Mouse (Mus musculus): Measurements from ENCODE around the gene Umad1.
"Not testable (repeated sequence)": the region's sequence is repeated elsewhere in the genome, so short reads cannot be mapped to it uniquely, and the experiment has no call there.

Umad1 gene

DNA sequence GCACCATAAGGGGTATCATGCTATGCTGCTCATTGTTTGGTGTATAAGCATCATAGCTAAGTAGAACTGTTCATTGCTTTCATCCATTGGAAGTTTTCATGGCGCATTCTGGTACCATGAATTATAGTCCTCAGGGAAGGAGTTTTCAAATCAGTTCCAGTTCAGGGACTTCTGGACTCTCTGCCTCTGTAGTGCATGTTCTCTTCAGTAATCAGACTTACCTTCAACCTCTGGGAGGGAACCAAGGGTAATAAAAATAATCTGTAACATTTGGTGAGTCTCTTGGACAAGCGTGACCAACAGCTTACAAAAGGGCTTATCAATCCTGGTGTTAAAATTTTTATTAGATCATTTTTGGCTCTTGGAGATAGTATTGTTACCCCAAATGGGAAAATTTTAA, 60.5 kb downstream of the Umad1 start:
- no peak for DNase-seq

DNA sequence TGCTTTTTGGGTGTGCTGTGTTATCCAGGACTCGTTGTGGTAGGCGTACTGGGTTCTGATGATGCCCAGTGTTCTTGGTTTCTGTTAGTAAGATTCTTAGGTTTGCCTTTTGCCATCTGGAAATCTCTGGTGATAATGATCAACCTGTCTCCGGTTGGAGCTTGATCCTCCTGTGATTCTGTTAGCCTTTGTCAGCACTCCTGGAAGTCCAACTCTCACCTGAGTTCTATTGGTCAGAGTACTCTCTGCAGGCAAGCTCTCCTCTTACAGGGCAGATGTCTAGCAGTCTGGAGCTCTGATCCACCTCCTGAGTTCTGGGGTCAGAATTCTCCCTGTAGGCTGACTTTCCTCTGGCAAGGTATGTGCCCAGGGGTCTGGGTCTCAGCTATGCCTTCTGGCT, 72.4 kb downstream of the Umad1 start:
- DNase-seq: not testable (repeated sequence)

DNA sequence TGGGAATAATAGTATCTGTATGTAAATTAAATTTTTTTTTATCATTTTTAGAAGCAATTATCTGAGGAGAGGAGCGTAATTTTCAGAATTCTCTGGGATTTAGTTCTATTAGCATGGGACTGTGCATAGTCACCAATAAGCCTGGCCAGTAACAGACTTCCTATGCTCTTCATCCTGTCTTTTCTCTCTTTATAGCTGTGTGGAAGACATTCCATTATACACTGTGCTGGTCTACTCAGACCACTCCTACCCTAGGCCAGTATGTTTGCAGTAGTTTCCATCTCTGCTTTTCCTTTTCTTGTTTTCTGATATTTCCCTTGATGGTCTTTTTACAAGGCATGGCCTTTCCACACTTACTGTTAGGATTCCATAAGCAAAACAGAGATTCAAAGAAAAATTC, 74.3 kb downstream of the Umad1 start:
- DNase-seq: no peak

DNA sequence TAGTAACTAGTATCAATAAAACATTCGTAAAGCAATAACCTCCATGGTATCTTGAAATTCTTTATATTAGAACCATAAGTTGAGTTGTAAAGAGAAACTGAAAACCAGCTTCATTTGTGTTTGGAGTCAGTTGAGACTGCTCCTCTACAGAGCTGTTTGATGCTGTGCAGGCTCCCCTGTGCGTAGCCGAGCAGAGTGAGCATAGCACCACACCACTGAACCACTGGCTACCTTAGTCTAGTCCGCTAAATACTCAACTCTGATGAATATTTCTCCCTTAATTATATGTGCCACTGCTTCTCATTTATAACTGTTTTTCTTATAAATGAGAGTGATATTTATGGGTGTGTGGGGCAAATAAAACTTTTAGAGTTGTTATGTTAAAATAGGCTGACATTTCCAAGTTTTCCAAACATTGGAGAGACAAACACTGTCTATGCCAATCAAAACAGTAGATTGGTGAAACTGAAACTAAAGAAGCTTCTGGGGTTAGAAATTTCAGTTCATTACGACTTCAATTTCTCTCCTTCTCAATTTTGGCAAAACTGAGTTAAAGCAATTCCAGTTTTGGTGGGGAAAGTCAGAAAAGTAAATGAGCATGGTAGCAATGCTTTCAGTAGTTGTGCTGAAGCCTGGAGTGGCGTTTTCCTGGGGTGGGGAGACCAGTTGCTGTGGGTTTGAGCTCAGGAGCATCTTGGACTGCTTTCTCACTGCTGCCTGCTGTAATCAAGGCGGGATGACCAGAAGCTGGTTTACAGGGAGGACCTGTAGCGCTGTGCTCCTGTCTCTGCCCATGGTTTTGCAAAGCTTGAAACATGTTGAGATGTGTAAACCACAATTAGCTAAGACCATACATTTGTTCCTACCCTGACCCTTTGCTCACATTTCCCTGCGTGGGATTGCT, 77.7 kb downstream of the Umad1 start:
- no peak for DNase-seq

DNA sequence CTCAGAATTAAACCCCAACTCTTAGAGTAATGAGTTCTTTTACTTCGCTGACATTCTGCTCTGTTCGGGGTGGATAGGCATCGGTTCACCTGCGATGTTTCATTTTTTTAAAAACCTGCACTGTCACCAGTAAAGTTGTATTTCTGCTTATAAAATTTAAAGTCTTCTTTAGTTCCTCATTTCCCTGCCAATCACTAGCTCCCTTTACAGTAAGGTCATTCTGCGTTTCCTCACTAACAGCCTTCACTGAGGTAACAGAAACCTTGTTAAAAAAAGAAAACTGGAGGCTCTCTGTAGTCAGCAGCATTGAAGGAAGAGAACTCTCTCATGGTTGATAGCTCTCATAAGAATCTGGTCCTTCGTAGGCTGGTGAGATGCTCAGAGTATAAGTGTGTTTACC, 80.4 kb downstream of the Umad1 start:
- no peak for DNase-seq

DNA sequence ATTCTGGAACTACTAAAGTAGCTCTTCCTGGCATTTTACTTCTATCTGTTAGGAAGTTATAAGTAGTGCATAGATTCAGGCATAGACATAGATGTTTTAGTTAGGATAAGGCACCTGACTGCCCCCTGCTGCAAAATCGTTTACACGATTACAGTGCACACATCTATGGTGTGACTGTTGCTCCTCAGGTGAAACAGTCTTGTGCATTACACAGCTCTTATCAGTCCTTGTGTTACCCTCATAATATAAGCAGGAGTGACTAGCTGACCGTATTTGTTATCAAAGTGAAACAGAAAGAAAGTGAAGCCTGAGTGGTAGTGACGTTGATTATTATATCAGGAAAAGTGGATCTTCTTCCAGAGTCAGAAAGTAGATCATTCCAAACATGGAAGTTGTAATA, 84.2 kb downstream of the Umad1 start:
- DNase-seq: no peak

DNA sequence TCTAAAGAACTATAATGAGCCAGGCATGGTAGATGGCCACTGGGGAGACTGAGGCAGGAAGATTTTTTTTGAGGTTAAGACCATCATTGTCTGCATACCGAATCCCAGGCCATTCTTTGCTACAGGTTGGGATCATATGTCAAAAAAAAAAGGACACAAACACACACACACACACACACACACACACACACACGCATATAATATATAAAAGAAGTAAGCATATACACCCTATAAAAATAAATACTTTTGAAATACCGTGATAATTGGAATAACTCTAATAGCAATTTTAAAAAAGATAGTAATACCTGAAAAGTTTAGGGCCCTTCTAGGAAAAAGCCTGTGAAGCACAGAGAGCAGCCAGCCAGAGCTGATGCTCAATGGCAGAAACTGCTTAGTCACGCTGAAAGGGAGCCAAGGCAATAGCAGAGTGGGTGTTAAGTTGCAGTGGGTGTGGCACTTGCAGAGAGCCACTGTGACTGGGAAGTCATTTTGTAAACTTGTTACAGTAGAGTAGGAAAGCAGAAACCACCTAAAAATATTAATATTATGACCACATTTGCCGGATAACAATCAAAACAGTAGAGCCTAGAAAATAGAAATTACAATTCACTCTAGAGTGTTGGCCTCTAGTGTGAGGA, 86.2 kb downstream of the Umad1 start:
- DNase-seq: peak; percentile 54 to 67

DNA sequence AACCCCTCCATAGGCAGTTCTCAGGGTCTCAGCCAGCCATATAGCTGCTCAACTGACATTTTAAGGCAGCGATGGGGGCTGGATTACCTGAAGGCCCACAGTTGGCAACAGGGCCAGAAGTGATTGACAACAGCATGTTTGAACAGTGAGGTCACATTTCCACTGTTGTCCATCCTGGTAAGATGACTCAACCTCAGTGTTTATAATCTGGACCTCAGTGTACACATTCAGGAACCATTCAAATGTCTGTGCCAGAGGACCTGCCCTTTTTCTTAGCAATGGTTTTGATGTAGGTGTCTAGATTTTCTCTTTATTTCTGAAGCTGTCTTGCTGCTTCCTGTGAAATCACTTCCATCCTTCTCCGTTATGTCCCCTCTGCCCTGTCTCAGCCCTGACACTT, 88.1 kb downstream of the Umad1 start:
- no peak for DNase-seq

DNA sequence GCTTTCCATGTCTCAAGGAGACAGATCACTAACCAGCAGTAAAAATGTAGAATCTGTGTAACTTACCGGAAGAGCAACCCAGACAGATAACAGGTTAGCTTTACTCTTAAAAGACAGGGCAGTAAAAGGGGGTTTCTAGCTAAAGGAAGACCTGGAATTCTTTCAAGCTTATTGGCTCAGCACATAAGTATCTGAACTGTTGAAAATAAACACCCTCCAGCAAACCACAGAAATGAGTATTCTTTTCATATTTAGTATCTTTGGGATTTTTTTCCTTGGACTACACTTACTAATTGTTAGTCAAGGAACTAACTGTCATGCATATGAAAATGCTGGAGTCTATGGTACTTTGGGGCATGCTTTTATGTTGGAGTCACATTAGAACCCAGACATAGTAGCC, 89.3 kb downstream of the Umad1 start:
- no peak for DNase-seq

DNA sequence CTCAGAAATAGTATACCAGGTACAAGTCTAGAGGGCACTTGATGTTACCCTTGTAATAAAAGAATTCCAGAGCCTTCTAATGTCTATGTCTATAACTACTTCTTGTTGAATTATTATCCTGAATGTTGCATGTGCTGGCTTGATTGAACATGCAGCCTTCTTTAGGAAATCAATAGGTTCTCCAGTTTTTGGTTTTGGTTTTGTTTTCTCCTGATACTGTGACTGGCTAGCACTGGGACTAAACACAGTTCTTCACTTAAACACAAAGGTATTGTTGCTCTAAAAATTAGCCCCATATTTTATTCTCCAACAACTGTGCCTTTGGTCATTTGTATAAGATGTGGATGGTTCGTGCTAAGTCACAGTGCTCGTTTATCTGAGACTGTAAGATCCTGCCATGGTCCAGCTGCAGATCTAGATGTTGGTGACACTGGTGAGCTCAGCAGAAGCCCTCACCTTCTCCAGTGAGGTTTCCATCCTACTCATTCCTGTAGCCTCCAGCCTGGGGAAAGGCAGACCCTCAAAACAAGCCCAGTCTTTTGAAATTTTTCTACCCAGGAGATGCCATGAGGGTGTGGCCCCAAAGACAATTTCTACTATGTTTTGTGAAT, 90.1 kb downstream of the Umad1 start:
- no peak for DNase-seq

DNA sequence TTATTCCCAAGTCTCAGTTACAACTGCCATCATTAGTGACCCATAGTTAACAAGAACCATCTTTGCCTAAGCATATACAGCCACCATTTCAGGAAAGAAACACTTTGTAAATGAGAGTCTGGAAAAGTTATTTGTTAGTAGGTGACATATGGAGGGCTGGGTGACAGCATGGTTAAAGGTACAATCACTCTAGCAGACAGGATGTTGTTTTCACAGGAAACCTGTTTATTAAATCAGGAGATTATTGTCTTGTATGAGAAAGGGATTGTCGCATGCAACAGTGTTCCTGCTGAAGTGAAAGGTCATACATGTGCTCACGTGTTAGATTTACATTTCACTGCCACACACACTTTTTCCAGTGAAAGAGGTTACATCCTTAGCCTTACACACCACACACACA, 92.4 kb downstream of the Umad1 start:
- DNase-seq: no peak

DNA sequence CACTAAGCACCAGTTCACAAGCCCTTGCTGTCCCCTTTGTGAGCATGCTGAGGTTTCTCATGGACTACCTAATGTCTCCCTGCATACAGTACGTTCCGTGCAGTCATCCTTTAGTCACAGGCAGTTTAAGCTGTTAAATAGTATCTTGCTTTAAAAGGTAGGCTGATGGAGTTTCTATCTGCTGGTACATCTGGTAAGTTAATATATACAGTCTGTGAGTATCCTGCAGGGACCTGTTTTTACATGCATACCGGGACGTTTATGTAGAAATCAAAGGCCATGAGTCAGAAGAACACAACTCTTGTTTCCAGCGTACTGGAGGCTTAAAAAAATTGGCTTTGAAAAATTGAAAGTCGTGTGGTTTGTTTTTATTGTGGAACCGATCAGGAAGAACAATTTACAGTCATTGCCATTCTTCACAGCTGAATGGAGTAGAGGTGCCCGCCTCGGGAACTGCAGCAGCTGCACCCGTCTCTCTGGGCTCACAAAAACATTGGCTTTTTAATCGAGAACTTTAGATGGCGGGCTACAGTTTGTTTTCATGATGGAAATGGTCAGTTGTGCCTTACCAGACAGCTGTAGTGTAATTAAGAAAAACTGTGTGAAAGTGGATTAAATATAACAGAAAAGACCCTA, 93.6 kb downstream of the Umad1 start:
- no peak for DNase-seq

DNA sequence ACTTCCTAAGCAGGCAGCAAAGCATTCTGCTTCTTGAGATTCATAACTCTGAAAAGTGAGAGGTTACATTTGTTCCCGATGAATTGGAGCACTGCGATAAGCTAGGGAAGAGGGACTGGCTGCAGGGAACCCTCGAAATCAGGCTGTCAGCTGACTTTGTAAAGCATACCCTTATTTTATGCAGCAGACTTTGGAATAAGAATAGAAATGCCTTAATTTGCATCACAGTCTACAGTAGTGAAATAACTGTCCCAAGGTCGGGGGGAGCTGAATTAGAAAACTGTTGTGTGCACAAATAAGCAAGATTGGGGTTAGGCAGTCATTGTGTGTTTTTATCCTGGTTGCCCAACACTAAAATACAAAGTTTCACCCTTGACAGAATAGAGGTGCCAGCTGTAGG, 94.4 kb downstream of the Umad1 start:
- no peak for DNase-seq

DNA sequence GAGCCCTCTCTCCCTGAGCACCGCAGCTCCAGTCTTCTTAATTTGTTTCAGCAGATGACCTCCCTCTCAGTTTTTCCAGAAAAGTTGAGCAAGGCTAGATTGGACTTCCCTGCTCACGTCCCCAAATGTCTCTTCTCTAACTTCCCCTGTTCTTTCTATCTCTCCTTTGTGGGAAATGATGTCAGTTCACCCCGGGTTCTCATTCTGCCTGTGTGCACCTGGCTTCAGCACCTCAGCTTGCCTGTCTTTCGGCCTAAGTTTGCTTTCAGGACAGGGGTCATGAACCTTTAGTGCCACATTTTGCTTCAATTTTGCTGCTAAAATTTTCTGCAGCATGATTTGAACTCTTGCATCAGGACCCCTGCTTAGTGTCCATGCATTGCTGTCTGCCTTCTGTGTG, 95.8 kb downstream of the Umad1 start:
- DNase-seq: no peak

DNA sequence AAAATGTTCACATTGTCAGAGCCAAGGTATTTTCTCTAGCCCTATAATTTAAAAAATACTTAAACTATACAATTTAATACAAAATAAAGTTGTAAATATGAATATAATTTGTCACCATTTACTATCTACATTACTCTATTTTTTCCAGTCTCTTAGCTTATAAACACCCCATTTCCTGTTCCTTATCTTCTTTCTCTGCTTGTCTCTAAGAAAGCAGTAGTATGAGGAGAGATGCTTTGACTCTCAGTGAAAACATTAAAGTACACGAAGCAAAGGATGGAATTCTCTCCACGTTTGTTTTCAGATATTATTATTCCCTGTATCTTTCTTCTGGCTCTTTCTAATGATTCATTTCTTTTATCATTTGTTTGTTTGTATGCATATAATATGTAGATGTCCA, 99.1 kb downstream of the Umad1 start:
- no peak for DNase-seq

DNA sequence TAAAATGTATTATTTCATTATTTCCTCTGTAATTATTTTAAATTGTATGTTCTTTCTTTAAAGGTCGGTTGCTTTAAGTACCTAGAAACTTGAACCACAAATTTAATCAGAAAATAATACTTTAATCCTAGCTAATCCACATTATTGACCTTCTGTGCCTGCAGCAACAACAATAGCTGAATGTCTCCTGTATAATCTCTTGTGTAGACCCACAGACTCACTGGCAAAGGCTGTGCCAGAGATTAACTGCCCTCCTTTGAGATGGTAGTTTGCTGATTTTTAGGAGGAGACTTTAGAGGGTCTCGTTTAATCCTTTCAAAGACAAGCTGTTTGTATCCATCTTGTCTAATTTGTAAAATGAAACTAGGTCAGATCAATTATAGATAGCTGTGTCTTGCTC, 99.7 kb downstream of the Umad1 start:
- DNase-seq: no peak

DNA sequence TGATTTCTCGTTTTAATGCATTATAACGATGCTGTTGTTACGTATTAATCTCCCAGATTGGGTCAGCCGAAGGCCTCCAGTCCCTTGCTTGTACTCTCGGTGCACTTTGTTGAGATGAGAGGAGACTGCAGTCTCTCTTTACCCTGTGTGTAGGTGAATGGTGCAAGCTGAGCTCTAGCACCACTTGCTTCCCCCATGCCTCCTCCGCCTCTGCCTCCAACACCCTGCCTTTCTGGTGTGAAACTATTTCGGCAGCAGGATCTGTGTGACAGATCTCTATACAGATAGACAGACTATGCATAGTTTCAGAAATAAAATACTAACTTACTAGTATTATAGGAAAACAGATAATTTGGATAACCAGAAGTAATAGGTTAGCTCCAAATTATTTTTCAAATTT, 101.7 kb downstream of the Umad1 start:
- no peak for DNase-seq

DNA sequence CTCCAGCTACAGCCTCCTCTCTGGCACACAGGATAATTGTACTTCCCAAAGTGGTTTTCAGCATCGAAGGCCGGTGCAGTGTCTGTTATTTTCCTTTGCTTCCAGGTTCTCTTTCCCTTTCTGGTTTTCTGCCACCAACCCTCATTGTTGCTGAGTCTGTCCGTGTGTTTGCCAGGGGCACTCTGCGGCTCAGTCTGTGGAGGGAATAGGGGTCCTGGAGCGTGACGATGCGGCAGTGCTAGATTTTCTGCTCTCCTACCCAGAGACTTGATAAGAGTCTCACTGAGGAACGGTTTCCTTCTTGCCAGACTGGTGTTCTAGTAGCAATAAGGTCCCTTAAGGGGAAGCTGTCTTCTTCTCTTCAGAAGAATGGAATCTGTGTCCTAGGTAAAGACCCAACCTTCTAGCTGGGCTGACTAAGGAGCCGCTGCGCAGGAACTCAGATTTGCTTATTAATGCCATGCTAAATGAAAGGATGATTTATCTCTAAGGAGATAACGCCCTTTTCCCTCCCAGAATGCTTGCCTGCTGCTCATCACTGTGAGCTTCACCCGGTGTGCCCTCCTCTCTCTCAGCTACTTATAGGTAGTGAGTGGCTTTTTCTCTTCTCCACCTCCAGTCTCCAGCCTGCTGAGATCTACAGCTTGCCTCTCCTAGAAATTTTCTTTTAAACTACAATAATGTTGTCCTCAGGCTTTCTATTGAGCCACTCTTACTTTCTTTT, 105.1 kb downstream of the Umad1 start:
- DNase-seq: no peak

DNA sequence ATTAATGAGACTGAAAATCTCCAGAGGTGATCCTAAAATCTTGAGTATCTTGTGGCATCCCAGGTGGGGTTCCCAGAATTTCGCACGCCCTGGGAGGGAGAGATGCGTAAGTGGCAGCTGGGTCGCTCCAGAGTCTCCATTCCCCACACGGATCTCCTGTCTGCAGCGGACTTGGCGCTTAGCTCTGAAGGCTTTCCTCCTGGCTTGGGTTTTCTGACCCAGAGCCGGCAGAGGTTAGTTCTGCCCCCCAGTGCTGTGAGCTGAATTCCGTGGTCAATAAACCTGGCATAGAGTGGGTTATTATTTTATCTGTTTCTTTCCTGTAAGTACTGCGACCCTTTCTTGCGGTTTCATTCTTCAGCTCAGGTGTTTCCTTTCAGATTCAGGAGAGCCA, 105.7 kb downstream of the Umad1 start:
- DNase-seq: no peak

DNA sequence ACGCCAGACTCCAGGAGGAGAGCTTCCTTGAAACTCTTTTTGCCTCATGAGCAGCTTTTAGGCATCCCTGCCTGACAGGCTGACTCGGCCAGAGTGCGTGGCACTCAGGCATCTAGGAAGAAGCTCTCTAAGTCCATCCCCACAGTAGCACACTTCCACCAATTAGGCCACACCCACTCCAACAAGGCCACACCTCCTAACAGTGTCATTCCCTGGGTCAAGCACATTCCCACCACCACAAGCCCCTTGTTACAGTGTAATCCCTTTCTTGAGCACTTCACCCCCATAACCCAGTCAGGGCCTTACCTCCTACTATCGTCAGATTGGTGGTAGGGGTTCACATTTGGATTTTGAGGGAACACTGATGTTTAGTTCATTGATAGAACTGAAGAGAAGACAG, 108.6 kb downstream of the Umad1 start:
- DNase-seq: no peak

DNA sequence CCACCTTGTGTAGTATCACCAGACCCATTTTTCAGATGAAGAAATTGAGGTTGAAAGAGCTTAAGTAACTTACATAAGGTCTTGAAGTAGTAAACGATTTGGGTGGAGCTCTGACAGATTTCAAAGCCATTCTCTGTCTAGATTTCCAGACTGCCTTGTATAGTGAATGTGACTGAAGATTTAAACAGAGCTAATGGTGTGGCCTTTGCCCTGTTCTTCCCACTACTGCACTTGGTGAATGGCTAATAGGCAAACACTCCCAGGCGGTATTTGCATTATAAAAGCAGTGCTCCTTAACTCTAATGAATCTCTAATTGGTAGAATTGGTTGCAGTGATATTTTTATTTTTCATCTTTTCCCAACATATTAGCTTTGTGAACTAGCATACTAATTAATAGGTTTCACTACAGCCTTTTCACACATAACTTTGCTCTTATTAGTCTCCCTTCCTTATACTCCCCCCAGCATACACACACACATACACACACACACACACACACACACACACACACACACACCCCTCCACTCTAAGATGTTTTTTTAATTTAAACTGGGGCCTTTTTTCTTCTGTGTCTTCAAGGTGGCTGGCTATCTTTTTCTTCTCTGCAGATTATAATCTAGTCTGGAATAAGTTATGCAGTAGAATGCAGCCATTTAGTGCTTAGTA, 109.2 kb downstream of the Umad1 start:
- no peak for DNase-seq

DNA sequence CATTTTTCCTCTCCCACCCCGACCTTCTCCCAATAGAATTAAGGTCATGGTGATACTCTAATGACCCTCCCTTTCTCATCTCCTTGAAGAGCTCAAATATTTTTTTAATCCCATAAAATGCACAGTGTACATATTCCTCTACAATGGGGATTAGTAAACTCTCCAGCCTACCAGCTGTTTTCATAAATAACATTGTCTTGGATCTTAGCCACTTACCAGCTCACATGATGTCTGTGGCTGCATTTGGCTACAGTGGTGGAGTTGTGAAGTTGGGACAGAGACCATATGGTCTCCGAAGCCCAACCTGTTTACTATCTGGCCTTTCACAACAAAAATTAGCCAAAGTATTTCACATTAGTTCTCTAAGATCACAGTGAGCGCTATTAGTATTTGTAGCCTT, 111.5 kb downstream of the Umad1 start:
- no peak for DNase-seq
